Mouse (Mus musculus): ENCODE measurements around the gene Ugt1a10. TPM values are rescaled to one million over a fixed set of nuclear protein-coding genes. Genes with fewer than 3 reads are reported as not detected.
A peak's percentile ranks its signal among the peaks of the same experiment; 100 is the strongest.
"Not testable (repeated sequence)": the region's sequence is repeated elsewhere in the genome, so short reads cannot be mapped to it uniquely, and the experiment has no call there.

Gene Ugt1a10
- polyA plus RNA-seq, 1 experiment from 2014 or later = not detected

DNA sequence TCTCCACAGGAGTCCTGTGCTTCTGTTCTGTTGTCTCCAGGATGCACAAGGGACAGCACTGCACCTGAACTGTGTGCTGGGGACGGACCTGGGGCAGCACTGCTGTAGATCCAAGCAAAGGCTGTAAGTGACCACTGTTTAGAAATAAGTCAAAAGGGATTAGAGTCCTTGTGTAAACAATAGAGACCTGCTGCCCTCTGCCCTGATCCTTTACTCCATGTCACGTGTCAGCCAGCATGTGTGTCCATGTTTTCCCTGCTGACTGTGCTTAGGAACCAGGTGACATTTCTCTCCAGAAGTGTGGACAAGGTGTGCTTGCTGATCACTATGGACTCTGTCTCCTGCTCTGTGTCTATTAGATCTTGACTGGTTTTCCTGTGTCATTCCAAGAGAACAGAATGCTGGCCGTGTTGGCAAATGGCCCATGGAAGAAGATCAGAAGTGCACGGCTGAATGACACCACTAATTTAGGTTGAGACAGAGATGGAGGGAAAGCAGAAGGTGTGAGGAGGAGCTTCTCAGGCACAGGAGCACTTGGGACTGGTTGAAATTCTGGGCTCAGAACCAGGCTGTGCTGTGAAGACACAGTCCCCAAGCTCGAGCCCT lies 10.3 kb upstream of the Ugt1a10 start:
- H3K4me2 ChIP-seq; H3K4me1 ChIP-seq (replicated peaks); H3K9ac ChIP-seq; H3K9me3 ChIP-seq (replicated peaks); H3K36me3 ChIP-seq (replicated peaks); H3K27ac ChIP-seq (replicated peaks); H3K27me3 ChIP-seq; H3K4me3 ChIP-seq (replicated peaks): not testable (repeated sequence)
- ATAC-seq (ENCODE audit: insufficient read depth) = peak; percentile 68
- 50% methylated on average over 4 of the region's 5 CpGs for WGBS (ENCODE audit: insufficient replicate concordance)

DNA sequence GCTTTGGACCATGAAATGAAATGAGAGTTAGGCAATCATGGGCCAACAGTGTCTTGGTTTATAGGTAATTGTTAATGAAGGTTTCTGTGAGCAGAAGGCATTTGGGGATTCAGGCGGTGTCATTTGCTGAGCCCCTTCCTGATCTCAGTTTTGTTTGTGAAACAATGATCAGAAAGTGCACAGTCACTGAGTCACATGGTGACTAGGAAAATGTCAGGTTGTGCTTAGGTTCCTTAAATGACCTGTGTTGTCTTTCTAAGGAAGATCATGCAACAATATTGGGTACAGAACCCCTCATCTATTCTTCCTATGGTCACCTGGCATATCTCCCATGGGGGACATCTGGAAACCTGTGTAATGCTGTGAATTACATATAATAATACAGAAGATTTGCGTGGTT lies 7.8 kb upstream of the Ugt1a10 start:
- not testable (repeated sequence) for H3K36me3 ChIP-seq (replicated peaks); H3K4me1 ChIP-seq (replicated peaks); H3K9ac ChIP-seq; H3K4me2 ChIP-seq; H3K27ac ChIP-seq (replicated peaks); ATAC-seq (ENCODE audit: insufficient read depth); H3K4me3 ChIP-seq (replicated peaks); H3K9me3 ChIP-seq (replicated peaks); H3K27me3 ChIP-seq
- 63% methylated on average over 2 of the region's 2 CpGs for WGBS (ENCODE audit: insufficient replicate concordance)

DNA sequence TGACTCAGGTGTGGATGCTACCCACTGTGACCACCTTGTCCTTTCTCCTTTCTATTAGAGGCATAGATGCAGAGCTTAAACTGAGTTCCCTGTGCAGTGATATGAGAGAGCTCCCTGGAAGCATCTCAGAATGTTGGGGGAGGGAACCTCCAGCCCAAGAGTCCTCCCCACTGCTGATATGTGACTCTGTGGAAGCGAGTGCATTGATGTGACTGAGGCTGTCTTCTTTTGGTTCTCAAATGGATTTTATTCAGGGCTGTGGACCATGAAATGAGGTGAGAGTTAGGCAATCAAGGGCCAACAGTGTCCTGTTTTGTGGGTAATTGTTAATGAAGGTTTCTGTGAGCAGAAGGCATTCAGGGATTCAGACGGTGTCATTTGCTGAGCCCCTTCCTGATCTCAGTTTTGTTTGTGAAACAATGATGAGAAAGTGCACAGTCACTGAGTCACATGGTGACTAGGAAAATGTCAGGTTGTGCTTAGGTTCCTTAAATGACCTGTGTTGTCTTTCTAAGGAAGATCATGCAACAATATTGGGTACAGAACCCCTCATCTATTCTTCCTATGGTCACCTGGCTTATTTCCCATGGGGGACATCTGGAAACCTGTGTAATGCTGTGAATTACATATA lies 11.4 kb downstream of the Ugt1a10 start:
- not testable (repeated sequence) for H3K27ac ChIP-seq (replicated peaks); H3K27me3 ChIP-seq; ATAC-seq (ENCODE audit: insufficient read depth); H3K36me3 ChIP-seq (replicated peaks); H3K9me3 ChIP-seq (replicated peaks); H3K9ac ChIP-seq; H3K4me3 ChIP-seq (replicated peaks); H3K4me2 ChIP-seq; H3K4me1 ChIP-seq (replicated peaks)
- WGBS (ENCODE audit: insufficient replicate concordance) = 36% methylated on average over 1 of the region's 2 CpGs

DNA sequence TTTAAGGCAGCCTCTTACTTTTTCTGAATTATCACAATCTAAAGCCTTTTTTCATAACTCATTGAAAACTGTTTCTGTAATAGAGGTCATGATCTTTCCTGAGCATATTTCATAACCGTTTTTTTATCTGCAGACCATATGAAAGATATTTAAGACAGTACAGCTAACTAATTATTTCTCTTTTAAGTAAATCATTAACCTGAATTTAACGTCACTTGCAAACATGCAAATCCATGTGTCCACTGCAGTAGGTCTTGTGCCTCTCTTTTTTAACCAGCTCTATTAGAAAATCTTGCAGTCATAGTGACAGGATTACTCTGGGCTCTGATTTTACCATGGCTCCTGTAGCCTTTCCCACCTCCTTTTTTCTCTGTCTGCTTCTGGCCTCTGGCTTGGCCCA lies 15.3 kb downstream of the Ugt1a10 start, which contains the start of gene Ugt1a9:
Gene Ugt1a9 (plus strand): TSS at position 306 of the 400 bp plus-strand sequence.
- Histone ChIP-seq H3K4me3 (replicated peaks) (no peak within 1 kb of the TSS), H3K4me1 (replicated peaks) (no peaks in the 10 kb centered on the region), H3K9me3 (replicated peaks) (no peaks in the 10 kb centered on the region), H3K36me3 (replicated peaks) (no peaks in the 10 kb centered on the region), H3K9ac (no peak within 1 kb of the TSS), H3K27me3 (no peaks in the 10 kb centered on the region), H3K27ac (replicated peaks) (no peak within 1 kb of the TSS), H3K4me2 (no peak within 1 kb of the TSS)
- 51% methylated on average over 2 of the region's 2 CpGs for WGBS (ENCODE audit: insufficient replicate concordance)
- no peak for ATAC-seq (ENCODE audit: insufficient read depth)

DNA sequence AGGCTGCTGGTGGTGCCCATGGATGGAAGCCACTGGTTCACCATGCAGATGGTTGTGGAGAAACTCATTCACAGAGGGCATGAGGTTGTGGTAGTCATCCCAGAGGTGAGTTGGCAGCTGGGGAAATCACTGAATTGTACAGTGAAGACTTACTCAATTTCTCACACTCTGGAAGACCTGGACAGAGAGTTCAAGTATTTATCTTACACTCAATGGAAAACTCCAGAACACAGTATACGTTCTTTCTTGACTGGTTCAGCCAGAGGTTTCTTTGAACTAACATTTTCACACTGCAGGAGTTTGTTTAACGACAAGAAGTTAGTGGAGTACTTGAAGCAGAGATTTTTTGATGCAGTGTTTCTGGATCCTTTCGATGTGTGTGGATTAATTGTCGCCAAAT lies 15.7 kb downstream of the Ugt1a10 start:
- H3K9ac ChIP-seq = no peak overlapping the region
- no peaks in the 10 kb centered on the region for H3K36me3 ChIP-seq (replicated peaks)
- 62% methylated on average over 4 of the region's 4 CpGs for WGBS (ENCODE audit: insufficient replicate concordance)
- no peak overlapping the region for H3K4me3 ChIP-seq (replicated peaks)
- H3K9me3 ChIP-seq (replicated peaks) = no peaks in the 10 kb centered on the region
- no peak overlapping the region for H3K27ac ChIP-seq (replicated peaks)
- no peaks in the 10 kb centered on the region for H3K27me3 ChIP-seq
- no peak overlapping the region for H3K4me2 ChIP-seq
- no peaks in the 10 kb centered on the region for H3K4me1 ChIP-seq (replicated peaks)
- ATAC-seq (ENCODE audit: insufficient read depth) = no peak

DNA sequence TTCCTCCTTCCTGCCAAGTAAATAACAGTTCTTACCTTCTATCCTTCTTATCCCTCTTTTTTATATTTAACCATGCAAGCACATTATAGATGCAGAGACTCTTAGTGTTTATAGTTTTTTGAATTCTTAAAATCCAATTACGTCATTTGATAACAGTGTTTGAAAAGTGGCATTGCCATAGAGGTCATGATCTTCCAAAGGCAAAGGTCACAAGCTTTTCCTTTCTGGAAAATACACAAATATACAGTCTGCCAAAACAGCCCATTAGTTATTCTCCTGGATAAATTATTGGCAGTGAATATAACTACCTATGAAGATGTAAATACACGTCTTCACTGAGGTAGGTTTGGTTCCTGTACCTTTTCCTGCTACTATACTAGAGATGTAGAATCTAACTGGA lies 19.3 kb downstream of the Ugt1a10 start:
- Histone ChIP-seq H3K27me3 (no peaks in the 10 kb centered on the region), H3K4me1 (replicated peaks) (no peaks in the 10 kb centered on the region), H3K9ac (no peak overlapping the region), H3K27ac (replicated peaks) (no peak overlapping the region), H3K9me3 (replicated peaks) (no peaks in the 10 kb centered on the region), H3K36me3 (replicated peaks) (no peaks in the 10 kb centered on the region), H3K4me2 (no peak overlapping the region), H3K4me3 (replicated peaks) (no peak overlapping the region)
- WGBS (ENCODE audit: insufficient replicate concordance) = 69% methylated on average over 2 of the region's 2 CpGs
- no peak for ATAC-seq (ENCODE audit: insufficient read depth)

DNA sequence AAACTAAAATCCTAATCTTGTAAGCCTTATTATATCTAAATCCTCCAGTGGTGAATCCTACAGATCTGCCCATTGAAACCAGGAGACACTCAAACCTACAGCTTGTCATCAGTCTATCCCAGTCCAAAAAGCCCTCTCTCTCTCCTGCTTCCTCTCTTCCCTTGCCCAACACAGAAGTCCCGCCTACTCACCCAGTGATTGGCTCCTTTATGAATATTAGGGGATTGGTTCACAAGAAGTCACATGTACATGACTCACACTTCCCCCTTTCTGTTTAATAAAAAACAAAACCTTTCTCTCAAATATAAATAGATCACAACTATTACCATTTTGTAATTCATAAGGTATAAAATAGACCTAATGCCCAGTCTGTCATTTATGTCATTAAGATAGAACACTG lies 21.9 kb downstream of the Ugt1a10 start:
- H3K9ac ChIP-seq = no peak overlapping the region
- H3K9me3 ChIP-seq (replicated peaks) = no peaks in the 10 kb centered on the region
- ATAC-seq (ENCODE audit: insufficient read depth) = no peak
- H3K4me2 ChIP-seq = no peak overlapping the region
- WGBS (ENCODE audit: insufficient replicate concordance) = 35% methylated on average over 1 of the region's 1 CpGs
- H3K36me3 ChIP-seq (replicated peaks) = no peaks in the 10 kb centered on the region
- H3K4me3 ChIP-seq (replicated peaks) = no peak overlapping the region
- no peak overlapping the region for H3K27ac ChIP-seq (replicated peaks)
- no peaks in the 10 kb centered on the region for H3K4me1 ChIP-seq (replicated peaks)
- no peaks in the 10 kb centered on the region for H3K27me3 ChIP-seq

DNA sequence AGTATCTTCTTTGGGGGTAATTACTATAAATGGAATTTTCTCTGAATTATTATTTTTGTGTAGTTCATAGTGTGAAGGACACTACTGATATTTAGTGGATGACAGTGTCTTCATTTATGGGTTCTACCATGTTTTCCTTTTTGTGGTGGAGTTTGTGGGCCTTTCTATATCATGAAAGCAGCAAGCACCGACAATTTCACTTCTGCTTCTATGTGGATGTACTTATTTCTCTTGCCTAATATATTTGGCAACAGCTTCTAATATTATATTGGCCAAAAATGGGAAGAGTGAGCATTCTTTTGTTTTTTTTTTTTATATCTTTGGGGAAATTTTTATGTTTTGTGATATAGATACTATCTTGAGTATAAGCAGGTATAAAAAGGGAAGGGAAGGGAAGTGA lies 26.5 kb downstream of the Ugt1a10 start:
- no peak for ATAC-seq (ENCODE audit: insufficient read depth)
- Histone ChIP-seq H3K9me3 (replicated peaks) (no peaks in the 10 kb centered on the region), H3K27ac (replicated peaks) (no peak overlapping the region), H3K9ac (no peak overlapping the region), H3K27me3 (no peaks in the 10 kb centered on the region), H3K4me1 (replicated peaks) (no peaks in the 10 kb centered on the region), H3K36me3 (replicated peaks) (no peaks in the 10 kb centered on the region), H3K4me2 (no peak overlapping the region), H3K4me3 (replicated peaks) (no peak overlapping the region)
- WGBS (ENCODE audit: insufficient replicate concordance) = 48% methylated on average over 1 of the region's 1 CpGs

DNA sequence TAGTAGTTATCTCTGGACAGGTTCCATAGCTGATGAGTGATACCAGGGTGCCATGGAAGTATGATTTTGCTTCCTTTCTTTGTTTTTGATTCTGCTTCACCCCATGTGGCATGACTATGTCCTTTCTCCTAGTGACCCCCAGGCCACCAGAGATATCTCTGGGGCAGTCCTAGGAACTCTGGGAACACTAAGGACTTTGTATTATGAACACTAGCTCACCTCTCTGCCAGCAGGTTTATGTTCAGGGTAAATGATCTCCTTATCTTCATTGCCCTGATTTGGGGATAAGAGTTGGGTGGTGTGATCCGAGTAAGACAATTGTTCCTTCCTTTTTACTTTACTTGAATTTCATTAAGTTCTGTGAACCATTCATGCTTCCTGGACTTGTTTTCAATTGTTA lies 30.9 kb downstream of the Ugt1a10 start:
- no peak for ATAC-seq (ENCODE audit: insufficient read depth)
- no peak overlapping the region for H3K27ac ChIP-seq (replicated peaks)
- WGBS (ENCODE audit: insufficient replicate concordance) = 39% methylated on average over 1 of the region's 1 CpGs
- no peak overlapping the region for H3K4me3 ChIP-seq (replicated peaks)
- H3K4me2 ChIP-seq = no peak overlapping the region
- no peaks in the 10 kb centered on the region for H3K27me3 ChIP-seq
- no peaks in the 10 kb centered on the region for H3K4me1 ChIP-seq (replicated peaks)
- no peaks in the 10 kb centered on the region for H3K36me3 ChIP-seq (replicated peaks)
- no peaks in the 10 kb centered on the region for H3K9me3 ChIP-seq (replicated peaks)
- H3K9ac ChIP-seq = no peak overlapping the region

DNA sequence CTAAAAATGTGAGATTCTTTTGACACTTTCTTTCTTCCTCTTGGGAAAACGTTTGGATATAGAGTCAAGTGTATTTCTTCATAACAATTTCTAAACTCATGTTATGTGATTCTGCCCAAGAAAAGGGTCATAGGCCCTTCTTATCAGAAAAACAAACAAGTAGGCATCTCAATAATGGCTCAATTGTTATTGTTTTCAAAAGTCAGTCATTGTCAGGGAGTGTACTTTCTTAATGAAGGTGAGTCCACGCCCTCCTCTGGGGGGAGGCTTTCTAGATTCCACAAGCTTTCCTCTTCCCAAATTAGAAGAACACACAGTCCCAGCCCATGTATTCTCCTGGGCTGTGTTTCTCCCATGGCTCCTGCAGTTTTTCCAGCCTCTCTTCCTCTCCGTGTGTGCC lies 32.3 kb downstream of the Ugt1a10 start, which contains the start of gene Ugt1a8:
Gene Ugt1a8 (plus strand): TSS at position 301 of the 400 bp plus-strand sequence.
- WGBS (ENCODE audit: insufficient replicate concordance) = 48% methylated on average over 3 of the region's 3 CpGs
- H3K4me3 ChIP-seq (replicated peaks) = no peak within 1 kb of the TSS
- no peaks in the 10 kb centered on the region for H3K27me3 ChIP-seq
- no peak within 1 kb of the TSS for H3K27ac ChIP-seq (replicated peaks)
- H3K36me3 ChIP-seq (replicated peaks) = no peaks in the 10 kb centered on the region
- H3K4me2 ChIP-seq = no peak within 1 kb of the TSS
- no peak within 1 kb of the TSS for H3K9ac ChIP-seq
- no peak for ATAC-seq (ENCODE audit: insufficient read depth)
- H3K4me1 ChIP-seq (replicated peaks) = no peaks in the 10 kb centered on the region
- H3K9me3 ChIP-seq (replicated peaks) = no peaks in the 10 kb centered on the region

DNA sequence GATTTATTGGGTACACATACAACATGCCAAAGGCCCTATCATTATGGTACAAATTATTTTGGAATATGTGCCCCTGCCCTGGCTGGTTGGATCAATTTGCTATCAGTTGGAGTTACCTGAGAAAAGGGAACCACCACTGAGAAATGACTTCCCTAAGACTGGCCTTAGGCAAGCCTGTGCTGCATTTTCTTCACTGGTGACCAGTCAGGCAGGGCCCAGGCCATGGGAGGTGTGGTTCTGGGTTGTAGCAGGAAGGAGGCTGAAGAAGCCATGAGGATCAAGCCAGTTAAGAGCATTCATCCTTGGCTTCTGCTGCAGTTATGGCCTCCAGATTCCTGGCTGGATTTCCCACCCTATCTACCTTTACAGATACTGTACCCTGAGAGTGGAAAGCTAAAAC lies 37.2 kb downstream of the Ugt1a10 start:
- H3K4me2 ChIP-seq = no peak overlapping the region
- no peak for ATAC-seq (ENCODE audit: insufficient read depth)
- no peak overlapping the region for H3K27ac ChIP-seq (replicated peaks)

DNA sequence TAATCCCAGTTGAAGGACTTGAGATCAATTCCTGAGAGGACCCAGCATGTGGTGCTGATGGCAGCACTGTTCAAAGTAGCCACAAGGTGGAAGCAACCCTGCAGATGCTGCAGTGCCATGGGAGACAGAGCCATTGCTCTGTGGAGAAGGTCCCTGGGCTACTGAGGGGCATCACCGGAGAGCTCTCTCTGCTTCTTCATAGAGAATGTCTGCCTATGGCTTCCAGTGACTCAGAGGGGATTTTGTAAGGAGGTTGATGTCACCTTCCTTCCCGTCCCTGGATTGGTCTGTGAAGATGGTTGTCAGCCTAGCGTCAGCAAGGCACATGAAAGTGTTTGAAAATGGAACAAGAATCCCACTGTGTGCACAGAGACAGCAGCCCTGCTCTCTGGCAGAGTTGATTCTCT lies 39.1 kb downstream of the Ugt1a10 start:
- H3K4me2 ChIP-seq; H3K4me3 ChIP-seq (replicated peaks); H3K9me3 ChIP-seq (replicated peaks); H3K27me3 ChIP-seq; H3K9ac ChIP-seq; H3K4me1 ChIP-seq (replicated peaks); H3K36me3 ChIP-seq (replicated peaks); ATAC-seq (ENCODE audit: insufficient read depth): not testable (repeated sequence)
- 19% methylated on average over 3 of the region's 3 CpGs for WGBS (ENCODE audit: insufficient replicate concordance)
- H3K27ac ChIP-seq (replicated peaks) = peak overlapping the region; percentile 46; the same call in 1 of the 2 replicates

More for the DNA sequence above, 37.2 kb downstream of the Ugt1a10 start:
- Histone ChIP-seq H3K9me3 (replicated peaks) (no peaks in the 10 kb centered on the region), H3K4me3 (replicated peaks) (no peak overlapping the region), H3K9ac (no peak overlapping the region), H3K4me1 (replicated peaks) (no peaks in the 10 kb centered on the region), H3K36me3 (replicated peaks) (no peaks in the 10 kb centered on the region), H3K27me3 (no peaks in the 10 kb centered on the region)
